Mouse (Mus musculus): Measurements from ENCODE around the gene BC025446. TPM values are rescaled to one million over a fixed set of nuclear protein-coding genes. Genes with fewer than 3 reads are reported as not detected.
"Not testable (repeated sequence)": the region's sequence is repeated elsewhere in the genome, so short reads cannot be mapped to it uniquely, and the experiment has no call there.

Gene BC025446
- not detected in 2 replicates for polyA plus RNA-seq (2012; ENCODE audit: insufficient read depth, insufficient read length, missing spikeins)

DNA sequence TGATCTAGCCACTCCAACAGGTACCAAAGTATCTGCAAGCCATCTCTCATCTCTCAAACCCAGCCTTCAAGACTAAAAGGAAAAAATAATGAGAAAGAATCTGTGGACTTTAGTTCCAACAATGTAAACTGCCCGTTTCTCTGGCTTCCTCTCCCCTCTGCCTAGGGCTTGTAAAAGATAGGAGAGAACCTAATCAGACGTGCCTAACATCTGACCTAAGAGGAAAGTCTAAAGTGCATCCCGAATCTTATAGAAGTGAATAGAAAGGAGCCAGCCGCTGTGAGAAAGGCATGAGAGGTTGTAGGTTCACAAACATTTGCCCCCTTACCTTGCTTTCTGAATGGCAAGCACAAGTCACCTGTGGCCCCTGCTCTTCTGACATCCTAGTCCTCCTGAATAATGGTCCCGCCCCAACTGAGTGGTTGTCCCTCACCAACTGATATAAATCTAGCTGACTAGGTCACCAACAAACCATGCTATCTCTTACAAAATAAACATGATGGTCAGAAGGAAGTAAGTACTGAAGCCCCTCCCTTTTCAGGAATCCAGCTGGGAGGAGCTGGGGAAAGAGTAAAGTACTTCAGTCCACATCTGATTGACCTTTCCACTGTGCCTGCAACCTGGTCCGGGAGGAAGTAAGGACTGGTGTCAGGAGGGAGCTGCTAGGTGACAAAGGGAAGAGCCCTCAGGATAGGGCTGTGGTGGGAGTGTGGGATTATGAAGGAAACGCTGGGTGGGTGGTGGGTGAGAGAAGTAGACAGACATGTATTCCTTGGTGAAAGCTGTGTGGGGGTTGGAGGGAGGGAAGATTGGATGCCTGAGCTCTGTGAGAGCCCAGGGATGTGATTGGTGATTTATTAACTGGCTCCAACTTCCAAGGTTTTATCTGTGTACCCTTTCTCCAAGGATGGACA lies at the start of gene BC025446:
Gene BC025446, plus strand, starts transcription at position 599 of the 914 bp plus-strand sequence.
- TF ChIP-seq POLR2A (IDR thresholded peaks at IDR 0.05; ENCODE audit: borderline replicate concordance, low read depth, low read length) = no peak
- no peak within 1 kb of the TSS for H3K4me3 ChIP-seq (ENCODE audit: insufficient read depth, low read length)
- H3K4me1 ChIP-seq (ENCODE audit: control insufficient read depth, insufficient read depth, low read length) = no peaks in the 10 kb centered on the region
- H3K27ac ChIP-seq (ENCODE audit: insufficient read depth, low read depth, low read length) = no peak within 1 kb of the TSS

GRCm38 (mm10) chr15:75175506-75175905 lies 40.7 kb upstream of the BC025446 start:
- TF ChIP-seq POLR2A (IDR thresholded peaks at IDR 0.05; ENCODE audit: borderline replicate concordance, low read depth, low read length) = no peak
- TF ChIP-seq CTCF (IDR thresholded peaks at IDR 0.05; ENCODE audit: low read depth, low read length) = peak; percentile 44
- no peak overlapping the region for H3K4me3 ChIP-seq (ENCODE audit: insufficient read depth, low read length)
- H3K27ac ChIP-seq (ENCODE audit: insufficient read depth, low read depth, low read length) = no peak overlapping the region
- no peaks in the 10 kb centered on the region for H3K4me1 ChIP-seq (ENCODE audit: control insufficient read depth, insufficient read depth, low read length)

- Histone ChIP-seq H3K4me1 (ENCODE audit: control insufficient read depth, insufficient read depth, low read length) (no peaks in the 10 kb centered on the region), H3K4me3 (ENCODE audit: insufficient read depth, low read length) (no peak overlapping the region), H3K27ac (ENCODE audit: insufficient read depth, low read depth, low read length) (no peak overlapping the region)
- no peak for TF ChIP-seq CTCF (IDR thresholded peaks at IDR 0.05; ENCODE audit: low read depth, low read length)
- no peak for TF ChIP-seq POLR2A (IDR thresholded peaks at IDR 0.05; ENCODE audit: borderline replicate concordance, low read depth, low read length)
These were observed 29.9 kb upstream of the BC025446 start for GRCm38 (mm10) chr15:75186291-75186690.

GRCm38 (mm10) chr15:75189116-75189515 lies 27.1 kb upstream of the BC025446 start:
- TF ChIP-seq CTCF (IDR thresholded peaks at IDR 0.05; ENCODE audit: low read depth, low read length) (peak; percentile 38; the same call in 1 of the 2 replicates), POLR2A (IDR thresholded peaks at IDR 0.05; ENCODE audit: borderline replicate concordance, low read depth, low read length) (no peak)
- H3K4me1 ChIP-seq (ENCODE audit: control insufficient read depth, insufficient read depth, low read length) = no peaks in the 10 kb centered on the region
- no peak overlapping the region for H3K4me3 ChIP-seq (ENCODE audit: insufficient read depth, low read length)
- no peak overlapping the region for H3K27ac ChIP-seq (ENCODE audit: insufficient read depth, low read depth, low read length)

DNA sequence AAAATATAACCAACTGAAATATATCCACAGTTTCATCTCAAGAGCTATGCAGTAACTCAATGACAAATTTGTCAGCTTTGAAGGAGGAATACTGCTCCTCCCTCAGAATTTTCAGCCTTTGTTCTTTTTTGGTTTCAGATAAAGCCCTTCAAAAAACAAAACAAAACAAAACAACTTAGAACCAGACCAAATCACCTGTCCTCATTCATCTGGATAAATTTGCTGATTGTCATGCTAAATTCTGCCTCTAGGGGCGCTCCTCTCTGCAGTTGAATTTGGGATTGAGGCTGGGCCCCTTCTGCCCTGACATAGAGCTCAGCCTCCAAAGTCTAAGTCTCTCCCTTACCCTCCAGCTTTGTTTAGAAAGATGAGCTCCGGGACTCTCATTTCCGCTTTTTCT lies 25.6 kb upstream of the BC025446 start:
- not testable (repeated sequence) for H3K4me1 ChIP-seq (ENCODE audit: control insufficient read depth, insufficient read depth, low read length); H3K27ac ChIP-seq (ENCODE audit: insufficient read depth, low read depth, low read length); H3K4me3 ChIP-seq (ENCODE audit: insufficient read depth, low read length)

DNA sequence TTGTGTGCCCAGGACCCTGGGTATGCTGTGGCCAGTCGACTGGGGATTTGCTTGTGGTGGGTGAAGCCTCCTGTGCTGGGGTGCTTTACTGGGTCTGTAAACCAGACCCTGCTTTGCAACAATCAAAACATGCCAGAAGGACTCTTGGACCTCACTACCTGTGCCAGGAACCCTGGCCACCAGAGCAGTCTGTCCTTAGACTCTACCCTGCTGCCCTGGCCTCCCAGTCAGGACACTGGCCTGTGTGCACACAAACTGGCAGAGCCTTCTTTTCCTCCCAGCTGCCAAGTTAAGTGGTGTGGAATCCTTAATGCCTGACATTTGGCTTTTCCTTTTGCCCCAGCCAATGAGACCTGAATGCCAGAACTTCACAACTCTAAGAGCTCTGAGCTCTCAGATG lies 655 bp downstream of the BC025446 start:
- H3K4me3 ChIP-seq (ENCODE audit: insufficient read depth, low read length) = no peak overlapping the region
- no peak overlapping the region for H3K27ac ChIP-seq (ENCODE audit: insufficient read depth, low read depth, low read length)
- H3K4me1 ChIP-seq (ENCODE audit: control insufficient read depth, insufficient read depth, low read length) = no peaks in the 10 kb centered on the region
- TF ChIP-seq POLR2A (IDR thresholded peaks at IDR 0.05; ENCODE audit: borderline replicate concordance, low read depth, low read length) = no peak
- no peak for TF ChIP-seq CTCF (IDR thresholded peaks at IDR 0.05; ENCODE audit: low read depth, low read length)

DNA sequence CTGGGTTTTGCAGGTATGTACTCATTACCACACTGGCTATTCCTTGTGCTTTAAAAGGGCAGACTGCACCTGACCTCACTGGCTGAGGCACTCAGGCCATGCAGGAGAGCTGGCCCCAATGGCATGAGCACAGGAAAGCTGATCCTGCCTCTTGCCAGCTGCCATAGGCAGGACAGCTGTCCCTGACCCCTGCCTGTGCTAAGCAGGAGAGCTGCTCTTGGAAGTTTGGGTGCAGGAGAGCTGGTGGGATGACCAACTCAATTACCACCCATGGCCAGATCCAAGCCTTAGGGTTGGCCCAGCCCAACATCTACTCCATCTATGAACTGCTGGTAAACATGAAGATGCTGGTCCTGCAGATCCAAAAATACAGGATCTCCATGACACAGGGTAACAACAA lies 5.8 kb downstream of the BC025446 start:
- Histone ChIP-seq H3K27ac (ENCODE audit: insufficient read depth, low read depth, low read length) (no peak overlapping the region), H3K4me1 (ENCODE audit: control insufficient read depth, insufficient read depth, low read length) (no peaks in the 10 kb centered on the region), H3K4me3 (ENCODE audit: insufficient read depth, low read length) (no peak overlapping the region)
- TF ChIP-seq CTCF (IDR thresholded peaks at IDR 0.05; ENCODE audit: low read depth, low read length) (no peak), POLR2A (IDR thresholded peaks at IDR 0.05; ENCODE audit: borderline replicate concordance, low read depth, low read length) (no peak)

GRCm38 (mm10) chr15:75237736-75238288 lies 21.6 kb downstream of the BC025446 start:
- Histone ChIP-seq H3K27ac (ENCODE audit: insufficient read depth, low read depth, low read length) (no peak overlapping the region), H3K4me1 (ENCODE audit: control insufficient read depth, insufficient read depth, low read length) (no peaks in the 10 kb centered on the region), H3K4me3 (ENCODE audit: insufficient read depth, low read length) (no peak overlapping the region)
- TF ChIP-seq CTCF (IDR thresholded peaks at IDR 0.05; ENCODE audit: low read depth, low read length) = no peak

GRCm38 (mm10) chr15:75240558-75240957 lies 24.4 kb downstream of the BC025446 start:
- no peak for TF ChIP-seq POLR2A (IDR thresholded peaks at IDR 0.05; ENCODE audit: borderline replicate concordance, low read depth, low read length)
- TF ChIP-seq CTCF (IDR thresholded peaks at IDR 0.05; ENCODE audit: low read depth, low read length) = no peak
- no peaks in the 10 kb centered on the region for H3K4me1 ChIP-seq (ENCODE audit: control insufficient read depth, insufficient read depth, low read length)
- H3K27ac ChIP-seq (ENCODE audit: insufficient read depth, low read depth, low read length) = no peak overlapping the region
- no peak overlapping the region for H3K4me3 ChIP-seq (ENCODE audit: insufficient read depth, low read length)

Data from bone marrow macrophage, adult 2 months (primary cell).